In the genomic region with DNA sequence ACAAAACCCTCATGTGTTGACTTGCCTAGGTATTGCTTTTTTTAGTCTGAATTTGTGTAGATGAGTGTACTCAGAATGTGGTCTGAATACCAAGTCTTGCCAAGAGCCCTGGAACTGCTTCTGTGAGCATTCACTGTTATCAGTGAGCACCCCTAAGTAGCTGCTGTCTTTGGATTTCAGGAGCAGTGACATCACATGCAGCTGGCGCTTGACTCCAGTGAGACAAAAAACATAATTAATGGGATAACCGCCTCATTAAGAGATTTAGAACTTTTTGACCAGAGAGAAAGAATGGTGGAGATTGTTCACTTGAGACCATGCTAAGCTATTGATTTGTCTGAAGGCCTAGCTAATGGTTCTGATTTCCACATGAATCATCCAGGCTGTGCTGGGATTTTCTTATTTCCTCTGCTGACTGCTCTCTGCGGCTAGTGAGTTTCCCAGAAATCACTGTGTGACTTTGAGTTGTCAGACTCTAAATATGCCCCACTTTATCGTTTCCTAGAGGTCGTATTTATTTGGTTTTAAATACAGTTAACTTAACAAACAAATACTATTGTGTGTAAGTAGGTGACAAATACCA, we compare ENCODE assay signal across 16 mouse cellular contexts. TPM values are rescaled to one million over a fixed set of nuclear protein-coding genes. Genes with fewer than 3 reads are reported as not detected.
DNase-seq lines count a peak whose midpoint lies in the region; ATAC-seq and TF ChIP-seq lines count a peak whose summit lies in the region.
"Had no signal": no experiment of that assay in that cellular context is flagged by ENCODE, and none has a peak within 500 bp of the region (broad histone marks: within the 10 kb centered on the region; RNA-seq: fewer than 3 reads in every experiment).

No protein-coding gene starts in this region.

- H3K4me2 ChIP-seq in midbrain, postnatal 0 days (ENCODE audit: low read depth, low read length, poor library complexity, severe bottlenecking): no peak overlapping the region
- no peak overlapping the region for H3K4me2 ChIP-seq in forebrain, embryonic 16.5 days (ENCODE audit: low read length)
- no peak overlapping the region for H3K4me2 ChIP-seq in kidney, embryonic 16.5 days (replicated peaks; ENCODE audit: low read depth, low read length)
- H3K4me2 ChIP-seq: heart, embryonic 11.5 days; liver, embryonic 12.5 days had no signal

- H3K4me3 ChIP-seq in midbrain, postnatal 0 days (ENCODE audit: low read depth, low read length): no peak overlapping the region
- H3K4me3 ChIP-seq in midbrain, embryonic 10.5 days: no peak overlapping the region
- no peak overlapping the region for H3K4me3 ChIP-seq in forebrain, embryonic 16.5 days (replicated peaks; ENCODE audit: low read length)
- H3K4me3 ChIP-seq in limb, embryonic 10.5 days: no peak overlapping the region
- H3K4me3 ChIP-seq in kidney, embryonic 16.5 days (ENCODE audit: low read length): no peak overlapping the region
- H3K4me3 ChIP-seq: embryonic facial prominence, embryonic 10.5 days; liver, embryonic 12.5 days had no signal

- peak; percentile 64 for DNase-seq in heart, adult 11 months
- DNase-seq in heart, adult 9 months (ENCODE audit: low spot score in 2 of 2): no peak
- peak; percentile 42 for DNase-seq in midbrain, postnatal 0 days (ENCODE audit: low spot score)
- DNase-seq in midbrain, embryonic 10.5 days (ENCODE audit: low spot score): no peak
- DNase-seq in retina, postnatal 7 days (ENCODE audit: low read depth, low spot score): peak; percentile 11
- no peak for DNase-seq in limb, embryonic 10.5 days (ENCODE audit: low spot score)
- DNase-seq: cerebellum, adult 8-10 months; lung, postnatal 14 days; right cerebral cortex, adult 18-20 months; thymus, postnatal 14 days had no signal

- no peak for ATAC-seq in midbrain, postnatal 0 days (ENCODE audit: low FRiP score)
- ATAC-seq in forebrain, embryonic 16.5 days: peak; percentile 81
- ATAC-seq in kidney, embryonic 16.5 days (ENCODE audit: low FRiP score, low TSS enrichment): no peak
- ATAC-seq: intestine, postnatal 0 days; liver, embryonic 12.5 days had no signal

- no peaks in the 10 kb centered on the region for H3K4me1 ChIP-seq in midbrain, postnatal 0 days (ENCODE audit: insufficient read depth, low read length)
- no peaks in the 10 kb centered on the region for H3K4me1 ChIP-seq in midbrain, embryonic 10.5 days
- H3K4me1 ChIP-seq in forebrain, embryonic 16.5 days (replicated peaks; ENCODE audit: control insufficient read depth, insufficient read depth, low read length): peaks cover 8% of the 10 kb centered on the region; the same call in 1 of the 2 replicates
- H3K4me1 ChIP-seq in limb, embryonic 10.5 days: no peaks in the 10 kb centered on the region
- no peaks in the 10 kb centered on the region for H3K4me1 ChIP-seq in kidney, embryonic 16.5 days (ENCODE audit: insufficient read depth, low read length)
- H3K4me1 ChIP-seq: liver, embryonic 12.5 days had no signal

- H3K9me3 ChIP-seq in midbrain, postnatal 0 days (ENCODE audit: low read length): no peaks in the 10 kb centered on the region
- H3K9me3 ChIP-seq in midbrain, embryonic 10.5 days (replicated peaks): peaks cover 4% of the 10 kb centered on the region; the same call in 1 of the 2 replicates
- no peaks in the 10 kb centered on the region for H3K9me3 ChIP-seq in forebrain, embryonic 16.5 days (ENCODE audit: control insufficient read depth, low read length)
- H3K9me3 ChIP-seq in limb, embryonic 10.5 days (replicated peaks): no peaks in the 10 kb centered on the region
- H3K9me3 ChIP-seq in kidney, embryonic 16.5 days (ENCODE audit: low read length): no peaks in the 10 kb centered on the region
- H3K9me3 ChIP-seq: liver, embryonic 12.5 days had no signal

- WGBS in midbrain, postnatal 0 days: 63% methylated on average over 5 of the region's 5 CpGs
- 85% methylated on average over 5 of the region's 5 CpGs for WGBS in midbrain, embryonic 10.5 days
- 18% methylated on average over 5 of the region's 5 CpGs for WGBS in forebrain, embryonic 16.5 days
- 88% methylated on average over 5 of the region's 5 CpGs for WGBS in limb, embryonic 10.5 days
- WGBS in kidney, embryonic 16.5 days: 74% methylated on average over 5 of the region's 5 CpGs

- no peak overlapping the region for H3K9ac ChIP-seq in midbrain, postnatal 0 days (replicated peaks; ENCODE audit: low read length, poor library complexity, severe bottlenecking)
- H3K9ac ChIP-seq in forebrain, embryonic 16.5 days (replicated peaks; ENCODE audit: low read depth, low read length): no peak overlapping the region
- H3K9ac ChIP-seq in kidney, embryonic 16.5 days (replicated peaks; ENCODE audit: low read length): no peak overlapping the region
- H3K9ac ChIP-seq: liver, embryonic 12.5 days had no signal

- H3K27ac ChIP-seq in midbrain, postnatal 0 days (ENCODE audit: low read depth, low read length): no peak overlapping the region
- H3K27ac ChIP-seq in midbrain, embryonic 10.5 days (replicated peaks): no peak overlapping the region
- no peak overlapping the region for H3K27ac ChIP-seq in forebrain, embryonic 16.5 days (ENCODE audit: low read length)
- H3K27ac ChIP-seq in limb, embryonic 10.5 days: no peak overlapping the region
- no peak overlapping the region for H3K27ac ChIP-seq in kidney, embryonic 16.5 days (ENCODE audit: low read length)
- H3K27ac ChIP-seq: embryonic facial prominence, embryonic 10.5 days; liver, embryonic 12.5 days had no signal

- no peaks in the 10 kb centered on the region for H3K27me3 ChIP-seq in midbrain, postnatal 0 days (ENCODE audit: insufficient read depth, low read length)
- no peaks in the 10 kb centered on the region for H3K27me3 ChIP-seq in midbrain, embryonic 10.5 days (ENCODE audit: low read depth, poor library complexity, severe bottlenecking)
- H3K27me3 ChIP-seq in forebrain, embryonic 16.5 days (replicated peaks; ENCODE audit: control insufficient read depth, insufficient read depth, low read length): no peaks in the 10 kb centered on the region
- no peaks in the 10 kb centered on the region for H3K27me3 ChIP-seq in limb, embryonic 10.5 days (ENCODE audit: low read depth, poor library complexity, severe bottlenecking)
- H3K27me3 ChIP-seq in kidney, embryonic 16.5 days (ENCODE audit: insufficient read depth, low read length): no peaks in the 10 kb centered on the region
- H3K27me3 ChIP-seq: liver, embryonic 12.5 days had no signal

- no peak for TF ChIP-seq CTCF in midbrain, postnatal 0 days (IDR thresholded peaks at IDR 0.05)

- no peaks in the 10 kb centered on the region for H3K36me3 ChIP-seq in midbrain, postnatal 0 days (ENCODE audit: insufficient read depth, low read length)
- no peaks in the 10 kb centered on the region; the same call in 1 of the 2 replicates for H3K36me3 ChIP-seq in midbrain, embryonic 10.5 days
- H3K36me3 ChIP-seq in forebrain, embryonic 16.5 days (ENCODE audit: control insufficient read depth, insufficient read depth): no peaks in the 10 kb centered on the region
- no peaks in the 10 kb centered on the region for H3K36me3 ChIP-seq in limb, embryonic 10.5 days
- no peaks in the 10 kb centered on the region for H3K36me3 ChIP-seq in kidney, embryonic 16.5 days (ENCODE audit: insufficient read depth, low read length)
- H3K36me3 ChIP-seq: embryonic facial prominence, embryonic 10.5 days; liver, embryonic 12.5 days had no signal

RNA-seq across cellular contexts. Expression of a gene that starts 14.5 kb away (rescaled TPM):
- total RNA-seq in midbrain, postnatal 0 days (2014; rRNA removed): 125 and 160 TPM in 2 replicates
- 32.1 and 37.8 TPM in 2 replicates for polyA plus RNA-seq in midbrain, postnatal 0 days (2015; fragmentation: Nextera tagmentation; extraction: Ambion mirVana)
- polyA plus RNA-seq in midbrain, embryonic 10.5 days (2016; fragmentation: Nextera tagmentation; extraction: Ambion mirVana): 18.1 and 22.5 TPM in 2 replicates
- 32.9 and 34.5 TPM in 2 replicates for polyA plus RNA-seq in forebrain, embryonic 16.5 days (2015; fragmentation: Nextera tagmentation; extraction: Ambion mirVana)
- 17.6 and 19.8 TPM in 2 replicates for polyA plus RNA-seq in limb, embryonic 10.5 days (2016; fragmentation: Nextera tagmentation; extraction: Ambion mirVana)
- 9.8 and 13.5 TPM in 2 replicates for polyA plus RNA-seq in kidney, embryonic 16.5 days (2015; fragmentation: Nextera tagmentation; extraction: Ambion mirVana)

RNA-seq across cellular contexts. Expression of a gene that starts 47.9 kb away (rescaled TPM):
- total RNA-seq in midbrain, postnatal 0 days (2014; rRNA removed): 94.0 and 96.9 TPM in 2 replicates
- 188 and 192 TPM in 2 replicates for polyA plus RNA-seq in midbrain, postnatal 0 days (2015; fragmentation: Nextera tagmentation; extraction: Ambion mirVana)
- polyA plus RNA-seq in midbrain, embryonic 10.5 days (2016; fragmentation: Nextera tagmentation; extraction: Ambion mirVana): 327 and 357 TPM in 2 replicates
- polyA plus RNA-seq in forebrain, embryonic 16.5 days (2015; fragmentation: Nextera tagmentation; extraction: Ambion mirVana): 233 and 249 TPM in 2 replicates
- 364 and 386 TPM in 2 replicates for polyA plus RNA-seq in limb, embryonic 10.5 days (2016; fragmentation: Nextera tagmentation; extraction: Ambion mirVana)
- 257 TPM in 2 replicates for polyA plus RNA-seq in kidney, embryonic 16.5 days (2015; fragmentation: Nextera tagmentation; extraction: Ambion mirVana)

Comparison
In these comparisons a context has a peak if more than half of its experiments do, and no peak if none do; other contexts are left out.
1. DNase-seq: peak in heart, adult 11 months (single experiment), midbrain, postnatal 0 days (single experiment) and retina, postnatal 7 days (single experiment); none in heart, adult 9 months (0 of 2), midbrain, embryonic 10.5 days (single experiment) and limb, embryonic 10.5 days (single experiment).